Mouse (Mus musculus) urinary bladder, adult 18-20 months (tissue): ENCODE measurements around the gene Greb1.

Experiments
- DNase-seq, 2 experiments: peaks; one replicate each; pipeline ENCODE4 v3.0.0; 2022; ENCODE audit warnings: low spot score in 2 of 2, mixed read lengths in 2 of 2

The Greb1 gene

GRCm38 (mm10) chr12:16694783-16695182 lies 105.9 kb downstream of the Greb1 start:
- DNase-seq, result no peak

- DNase-seq, result no peak
Measured at GRCm38 (mm10) chr12:16690631-16691030, 110.1 kb downstream of the Greb1 start.

DNA sequence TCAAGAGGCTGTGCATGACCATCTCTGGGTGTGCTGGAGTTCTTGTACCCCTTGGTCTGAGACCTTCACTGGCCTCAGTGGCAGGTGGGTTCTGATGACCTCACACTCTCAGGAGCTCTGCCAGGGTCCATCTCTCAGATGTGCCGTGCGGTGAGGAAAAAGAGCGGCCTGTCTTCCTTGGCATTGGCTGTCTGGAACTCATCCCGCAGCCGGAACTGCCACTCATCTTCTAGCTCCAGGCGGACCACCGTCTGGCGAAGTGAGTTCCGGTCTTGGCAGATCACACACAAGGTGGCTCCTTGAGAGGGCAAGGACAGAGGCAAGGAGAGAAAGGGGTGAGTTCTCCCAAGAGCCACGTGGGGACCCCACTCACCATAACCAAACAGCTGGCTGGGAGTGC lies 128.4 kb downstream of the Greb1 start:
- DNase-seq, result no peak

DNA sequence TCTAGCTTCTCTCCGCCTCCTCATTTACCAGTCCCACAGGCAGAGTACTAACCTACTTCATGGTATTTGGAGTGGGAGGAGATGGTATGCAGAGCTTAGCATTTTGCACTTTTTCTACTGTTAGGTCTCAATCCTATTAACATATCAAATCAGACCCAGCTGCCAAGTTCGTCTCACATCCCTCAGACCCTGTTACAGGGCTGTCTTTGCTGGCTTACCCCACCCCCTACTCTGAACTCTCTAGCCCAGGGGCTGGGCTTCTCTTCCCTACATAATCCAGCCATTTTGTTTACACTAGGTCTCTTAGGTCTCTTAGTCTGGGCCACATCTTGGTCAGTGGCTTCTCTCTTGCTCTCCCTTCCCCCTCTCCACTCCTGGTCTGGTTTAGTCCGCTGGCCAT lies 131.5 kb downstream of the Greb1 start:
- DNase-seq, result no peak

GRCm38 (mm10) chr12:16665022-16665421 lies 135.7 kb downstream of the Greb1 start:
- DNase-seq, result no peak

GRCm38 (mm10) chr12:16662955-16663585 lies 137.6 kb downstream of the Greb1 start:
- DNase-seq, result no peak

DNA sequence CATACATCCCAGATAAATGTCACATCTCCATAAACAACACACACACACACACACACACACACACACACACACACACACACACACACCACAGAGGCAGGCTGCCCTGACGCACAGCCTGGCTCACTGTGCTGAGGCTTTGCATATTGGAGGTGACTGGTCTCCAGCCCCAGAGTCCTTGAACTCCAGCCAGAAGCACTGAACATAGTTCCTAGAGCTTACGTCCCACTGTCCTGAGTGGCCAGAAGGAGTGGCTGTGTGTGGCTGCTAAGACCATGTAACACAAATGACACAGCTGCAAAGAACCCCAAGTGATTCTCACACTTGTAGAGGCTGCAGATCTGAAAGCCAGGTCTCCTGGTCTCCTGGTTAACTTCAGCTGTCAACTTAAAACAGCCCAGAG lies 138.8 kb downstream of the Greb1 start:
- no peak for DNase-seq

GRCm38 (mm10) chr12:16661459-16661858 lies 139.2 kb downstream of the Greb1 start:
- no peak for DNase-seq

DNA sequence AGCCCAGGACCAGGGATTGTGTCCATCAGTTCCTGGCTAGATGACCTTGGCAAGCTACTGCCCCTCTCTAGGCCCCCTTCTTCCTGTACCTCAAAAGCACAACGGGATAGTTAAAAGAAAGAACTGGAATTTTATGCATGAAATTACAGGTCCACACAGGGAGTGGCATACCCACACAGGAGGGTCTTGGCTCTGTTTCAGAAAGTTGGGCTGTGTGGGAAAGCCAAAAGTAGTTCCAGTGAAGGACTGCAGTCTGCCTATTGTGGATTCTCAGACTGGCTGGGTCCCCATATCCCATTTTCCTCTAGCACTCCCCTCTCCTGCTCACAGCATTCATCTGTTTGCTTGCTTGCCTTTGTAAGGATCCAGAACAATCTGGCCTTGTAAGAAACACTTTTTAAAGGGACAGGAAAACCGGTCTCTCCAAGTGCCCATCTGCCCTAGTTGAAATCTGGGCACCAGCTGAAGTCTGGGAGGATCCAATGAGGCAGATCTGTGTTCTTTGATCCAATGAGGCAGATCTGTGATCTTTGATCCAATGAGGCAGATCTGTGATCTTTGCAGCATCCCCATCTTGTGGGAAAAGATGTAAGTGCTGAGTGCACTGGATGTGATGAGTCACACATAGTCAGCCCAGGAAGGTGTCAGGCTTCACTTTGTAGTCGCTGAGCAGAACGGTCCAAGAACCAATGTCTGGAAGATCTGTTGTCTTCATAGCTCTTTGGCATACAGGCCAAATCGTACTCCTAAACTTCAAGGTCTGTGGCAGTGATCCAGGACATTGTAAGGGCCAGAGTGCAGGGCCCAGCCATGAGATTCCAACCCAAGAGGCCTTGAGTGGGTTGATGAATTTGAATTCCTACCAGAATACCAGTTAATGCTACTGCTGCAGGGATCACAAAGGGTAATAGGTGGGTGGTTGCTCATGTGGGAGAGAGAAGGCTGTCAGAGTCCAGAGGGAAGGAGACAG lies 143.5 kb downstream of the Greb1 start:
- DNase-seq, result no peak

GRCm38 (mm10) chr12:16655604-16656003 lies 145.1 kb downstream of the Greb1 start:
- DNase-seq, result no peak

DNA sequence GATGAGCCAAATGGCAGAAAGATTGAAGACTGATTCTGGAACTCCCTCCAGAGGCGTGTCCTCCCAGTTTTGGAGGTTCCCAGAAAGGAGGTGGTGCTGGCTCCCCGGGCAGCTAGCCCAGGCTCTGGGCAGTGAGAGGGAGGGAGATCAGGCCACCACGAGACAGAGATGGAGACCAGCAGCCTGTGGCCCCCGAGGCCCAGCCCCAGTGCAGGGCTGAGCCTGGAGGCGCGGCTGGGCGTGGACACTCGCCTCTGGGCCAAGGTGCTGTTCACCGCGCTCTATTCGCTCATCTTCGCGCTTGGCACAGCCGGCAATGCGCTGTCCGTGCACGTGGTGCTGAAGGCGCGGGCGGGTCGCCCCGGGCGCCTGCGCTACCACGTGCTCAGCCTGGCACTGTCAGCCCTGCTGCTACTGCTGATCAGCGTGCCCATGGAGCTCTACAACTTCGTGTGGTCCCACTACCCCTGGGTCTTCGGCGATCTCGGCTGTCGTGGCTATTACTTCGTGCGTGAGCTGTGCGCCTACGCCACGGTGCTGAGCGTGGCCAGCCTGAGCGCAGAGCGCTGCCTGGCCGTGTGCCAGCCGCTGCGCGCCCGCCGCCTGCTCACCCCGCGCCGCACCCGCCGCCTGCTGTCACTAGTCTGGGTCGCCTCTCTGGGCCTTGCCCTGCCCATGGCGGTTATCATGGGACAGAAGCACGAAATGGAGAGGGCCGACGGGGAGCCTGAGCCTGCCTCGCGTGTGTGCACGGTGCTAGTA lies 147.2 kb downstream of the Greb1 start, which contains the start of gene Ntsr2:
TSS of gene Ntsr2 (plus strand) at position 51 of the 762 bp plus-strand sequence.
- DNase-seq, result peak; percentile 50 to 77

- no peak for DNase-seq
Measured at GRCm38 (mm10) chr12:16649819-16650218, 150.9 kb downstream of the Greb1 start.

GRCm38 (mm10) chr12:16648273-16648672 lies 152.4 kb downstream of the Greb1 start:
- DNase-seq, result no peak

- no peak for DNase-seq
Measured at GRCm38 (mm10) chr12:16646780-16647409, 153.8 kb downstream of the Greb1 start.

GRCm38 (mm10) chr12:16644698-16645097 lies 156.0 kb downstream of the Greb1 start:
- no peak for DNase-seq

DNA sequence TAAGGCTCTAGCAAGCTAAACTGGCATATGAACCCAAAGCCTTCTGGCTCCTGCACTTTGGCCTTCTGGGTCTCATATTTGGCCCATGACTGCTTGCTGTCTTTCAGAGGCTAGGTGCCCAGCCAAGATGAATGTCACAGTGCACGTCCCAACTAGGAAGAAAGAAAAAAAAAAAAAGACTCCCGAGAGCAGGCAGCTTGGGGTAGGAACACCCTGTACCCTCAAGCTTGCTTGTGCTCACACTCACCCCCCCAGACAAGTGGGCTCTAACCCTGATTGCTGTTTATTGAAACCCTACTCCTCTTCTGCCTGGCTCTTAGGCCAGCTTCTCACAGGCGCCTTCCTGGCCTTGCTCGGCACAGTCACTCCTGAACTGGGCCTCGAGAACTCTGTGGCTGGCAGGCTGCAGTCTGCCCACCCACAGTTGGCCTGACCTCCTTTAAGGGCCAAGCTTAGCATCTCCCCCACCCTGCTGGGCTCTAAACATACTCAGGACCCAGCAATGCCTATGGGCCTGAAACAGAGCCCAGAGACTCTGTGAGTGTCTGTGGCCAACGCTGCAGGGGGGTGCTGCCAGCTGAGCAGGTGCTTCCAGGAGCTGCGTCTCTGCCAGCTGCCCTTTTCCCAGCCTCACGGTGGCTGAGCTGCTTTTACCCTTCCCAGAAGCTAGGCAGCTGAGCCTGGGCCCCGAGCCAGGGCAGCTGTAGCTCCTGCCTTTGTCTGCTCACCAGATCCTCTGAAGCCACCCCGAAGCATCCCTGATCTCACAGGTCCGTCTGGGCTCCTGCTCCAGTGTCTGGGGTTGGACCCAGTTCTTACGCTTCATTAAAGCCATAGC lies 157.0 kb downstream of the Greb1 start:
- DNase-seq, result no peak

DNA sequence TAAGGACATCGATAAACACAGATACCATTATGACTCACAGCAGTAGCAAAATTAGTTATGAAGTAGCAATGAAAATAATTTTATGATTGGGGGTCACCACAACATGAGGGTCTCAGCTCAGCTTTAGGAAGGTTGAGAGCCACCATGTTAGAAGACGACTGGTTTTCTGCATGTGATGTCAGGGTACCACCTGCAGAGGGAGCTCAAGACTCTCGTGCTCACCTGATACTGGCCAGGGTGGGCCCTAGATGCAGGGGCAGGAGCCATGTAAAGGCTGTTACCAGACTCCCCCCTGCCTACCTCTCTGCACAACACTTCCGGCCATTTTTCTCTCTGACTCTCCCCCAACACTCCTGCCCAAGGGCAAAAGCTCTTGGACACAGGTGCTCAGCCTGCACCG lies 158.7 kb downstream of the Greb1 start:
- no peak for DNase-seq

DNA sequence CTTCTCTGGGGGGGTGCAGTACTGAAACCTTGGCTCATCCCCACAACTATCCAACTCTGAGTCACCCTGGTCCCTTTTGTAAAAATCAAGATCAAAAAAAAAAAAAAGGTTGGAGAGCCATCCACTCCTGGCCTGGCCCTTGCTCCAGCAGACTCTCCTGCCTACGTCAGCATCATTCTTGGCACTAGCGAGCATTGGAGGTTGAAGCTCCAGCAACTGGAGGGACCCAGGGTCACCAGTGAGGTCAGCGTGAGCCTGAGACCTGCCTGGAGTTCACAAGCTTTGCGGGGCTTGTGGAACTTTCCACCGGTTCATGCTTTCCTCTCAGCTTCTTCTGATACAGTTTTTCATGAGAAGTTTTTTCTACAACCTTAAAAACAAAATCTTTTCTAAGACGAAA lies 160.6 kb downstream of the Greb1 start:
- DNase-seq, result no peak

DNA sequence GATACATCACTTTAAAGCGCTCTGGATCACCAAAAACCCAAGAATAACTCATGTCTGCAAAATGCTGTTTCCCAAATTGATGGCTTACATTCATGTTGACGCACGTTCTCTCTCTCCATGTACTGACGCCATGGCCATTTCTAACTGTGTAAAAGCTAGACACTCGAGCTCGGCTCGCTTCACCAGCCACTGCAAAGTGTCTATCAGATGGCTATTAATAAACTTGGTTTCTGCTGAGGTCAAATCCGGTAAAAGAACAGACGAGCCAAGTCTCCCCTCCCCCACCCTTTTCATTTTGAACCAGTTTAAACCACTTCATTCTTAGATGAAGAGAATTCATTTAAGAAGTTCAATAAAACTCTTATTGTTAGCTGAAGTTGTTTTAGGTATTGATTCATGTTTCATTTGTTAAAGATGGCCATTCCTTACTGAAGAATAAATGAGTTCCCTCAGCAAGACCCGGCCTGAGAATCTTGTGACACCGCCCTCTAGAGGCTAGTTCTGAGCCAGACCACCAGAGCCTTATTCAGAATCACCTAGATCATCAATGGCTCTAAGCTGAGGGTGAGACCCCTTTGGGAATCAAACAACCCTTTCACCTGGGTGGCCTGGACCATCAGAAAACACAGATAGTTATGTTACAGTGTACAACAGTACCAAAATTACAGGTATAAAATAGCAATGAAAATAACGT lies 161.5 kb downstream of the Greb1 start:
- DNase-seq, result no peak

GRCm38 (mm10) chr12:16635816-16636215 lies 164.9 kb downstream of the Greb1 start:
- no peak for DNase-seq
